7 mouse cellular contexts compared by ENCODE assay signal in the genomic region with DNA sequence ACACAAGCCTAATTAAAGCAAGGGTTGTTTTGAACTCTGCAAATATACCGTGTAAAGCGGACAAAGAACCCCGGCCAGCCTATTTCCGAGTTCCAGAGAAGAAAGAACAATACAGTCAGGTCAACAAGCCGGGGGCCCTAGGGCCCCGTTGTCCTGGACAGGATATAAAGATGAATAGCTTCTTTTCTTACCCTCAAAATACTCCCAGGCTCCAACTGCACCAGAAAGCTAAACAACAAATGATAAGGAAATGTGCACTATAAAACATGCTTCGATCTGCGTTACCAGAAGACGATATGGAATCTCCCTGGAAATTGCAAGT. TPM values are rescaled to one million over a fixed set of nuclear protein-coding genes. Genes with fewer than 3 reads are reported as not detected.
DNase-seq lines count a peak whose midpoint lies in the region; ATAC-seq and TF ChIP-seq lines count a peak whose summit lies in the region.

No protein-coding gene starts in this region.

- no peaks in the 10 kb centered on the region for H3K27me3 ChIP-seq in hindbrain, embryonic 10.5 days (ENCODE audit: insufficient read depth, poor library complexity, severe bottlenecking)
- H3K27me3 ChIP-seq in limb, embryonic 13.5 days, result no peaks in the 10 kb centered on the region

- peaks cover 8% of the 10 kb centered on the region; the same call in 1 of the 2 replicates for H3K9me3 ChIP-seq in hindbrain, embryonic 10.5 days
- no peaks in the 10 kb centered on the region for H3K9me3 ChIP-seq in limb, embryonic 13.5 days

- H3K4me2 ChIP-seq in limb, embryonic 13.5 days (replicated peaks), result peak overlapping the region; percentile 45

- peak overlapping the region; percentile 77 for H3K27ac ChIP-seq in hindbrain, embryonic 10.5 days
- H3K27ac ChIP-seq in limb, embryonic 13.5 days, result no peak overlapping the region
- H3K27ac ChIP-seq in olfactory bulb, adult 2 months (ENCODE audit: insufficient read depth, low read depth, low read length), result peak overlapping the region; percentile 32; the same call in 1 of the 2 replicates

- TF ChIP-seq POLR2A in lung, adult 2 months (IDR thresholded peaks at IDR 0.05; ENCODE audit: borderline replicate concordance, extremely low read depth, low read depth, low read length), result no peak
- no peak for TF ChIP-seq POLR2A in olfactory bulb, adult 2 months (IDR thresholded peaks at IDR 0.05; ENCODE audit: insufficient read depth, low read depth, low read length)

- H3K4me3 ChIP-seq in lung, adult 2 months (replicated peaks; ENCODE audit: extremely low read depth, low read depth, low read length), result peak overlapping the region; percentile 87
- peak overlapping the region; percentile 21; the same call in 1 of the 2 replicates for H3K4me3 ChIP-seq in hindbrain, embryonic 10.5 days
- H3K4me3 ChIP-seq in limb, embryonic 13.5 days, result no peak overlapping the region
- peak overlapping the region; percentile 42; the same call in 1 of the 2 replicates for H3K4me3 ChIP-seq in olfactory bulb, adult 2 months (ENCODE audit: insufficient read depth, low read depth, low read length)

- H3K4me1 ChIP-seq in lung, adult 2 months (ENCODE audit: control insufficient read depth, insufficient read depth, low read length), result no peaks in the 10 kb centered on the region; the same call in 1 of the 2 replicates
- peaks cover 13% of the 10 kb centered on the region for H3K4me1 ChIP-seq in hindbrain, embryonic 10.5 days (replicated peaks)
- H3K4me1 ChIP-seq in limb, embryonic 13.5 days, result peaks cover 7% of the 10 kb centered on the region
- H3K4me1 ChIP-seq in olfactory bulb, adult 2 months (ENCODE audit: control insufficient read depth, insufficient read depth, low read length), result peaks cover 4% of the 10 kb centered on the region; the same call in 1 of the 2 replicates

- ATAC-seq in limb, embryonic 13.5 days (ENCODE audit: low FRiP score, low read depth), result no peak

- no peaks in the 10 kb centered on the region for H3K36me3 ChIP-seq in hindbrain, embryonic 10.5 days
- no peaks in the 10 kb centered on the region for H3K36me3 ChIP-seq in limb, embryonic 13.5 days

- 46% methylated on average over 9 of the region's 9 CpGs for WGBS in lung, adult 2 months
- 47% methylated on average over 9 of the region's 9 CpGs for WGBS in hindbrain, embryonic 10.5 days
- 61% methylated on average over 9 of the region's 9 CpGs for WGBS in limb, embryonic 13.5 days
- 28% methylated on average over 9 of the region's 9 CpGs for WGBS in olfactory bulb, adult 2 months

- H3K9ac ChIP-seq in limb, embryonic 13.5 days, result no peak overlapping the region

- TF ChIP-seq CTCF in lung, adult 2 months (IDR thresholded peaks at IDR 0.05; ENCODE audit: insufficient read depth, low read length), result no peak
- no peak for TF ChIP-seq CTCF in olfactory bulb, adult 2 months (IDR thresholded peaks at IDR 0.05; ENCODE audit: insufficient read depth, low read depth, low read length)

- DNase-seq in lung, adult 2 months, result no peak
- DNase-seq in lung, postnatal 10 days, result no peak
- no peak for DNase-seq in hindbrain, embryonic 10.5 days (ENCODE audit: low spot score)
- DNase-seq in layer of hippocampus, adult 9-10 months (ENCODE audit: low spot score), result no peak
- DNase-seq in B cell, adult 2 months, result no peak

RNA-seq across cellular contexts. Expression of a gene that starts 21.3 kb away (rescaled TPM):
- not detected in 2 replicates for polyA plus RNA-seq in lung, adult 2 months (2012; rRNA removed)
- polyA plus RNA-seq in hindbrain, embryonic 10.5 days (2016; fragmentation: Nextera tagmentation; extraction: Ambion mirVana), result not detected in 2 replicates
- 0.36 TPM in 1 of 2 replicates, not detected in the other for polyA plus RNA-seq in limb, embryonic 13.5 days (2015; fragmentation: Nextera tagmentation; extraction: Ambion mirVana)
- not detected in 2 replicates for polyA plus RNA-seq in olfactory bulb, adult 2 months (2012; ENCODE audit: insufficient read depth, insufficient read length, low replicate concordance, missing spikeins)

RNA-seq across cellular contexts. Expression of a gene that starts 35.6 kb away (rescaled TPM):
- 40.6 and 40.9 TPM in 2 replicates for polyA plus RNA-seq in lung, adult 2 months (2012; rRNA removed)
- 7.8 and 11.1 TPM in 2 replicates for polyA plus RNA-seq in hindbrain, embryonic 10.5 days (2016; fragmentation: Nextera tagmentation; extraction: Ambion mirVana)
- polyA plus RNA-seq in limb, embryonic 13.5 days (2015; fragmentation: Nextera tagmentation; extraction: Ambion mirVana), result 12.3 and 14.3 TPM in 2 replicates
- polyA plus RNA-seq in olfactory bulb, adult 2 months (2012; ENCODE audit: insufficient read depth, insufficient read length, low replicate concordance, missing spikeins), result not detected in 2 replicates

RNA-seq across cellular contexts. Expression of a gene that starts 46.0 kb away (rescaled TPM):
- polyA plus RNA-seq in lung, adult 2 months (2012; rRNA removed), result 3.7 and 5.2 TPM in 2 replicates
- polyA plus RNA-seq in hindbrain, embryonic 10.5 days (2016; fragmentation: Nextera tagmentation; extraction: Ambion mirVana), result 9.0 and 10.6 TPM in 2 replicates
- polyA plus RNA-seq in limb, embryonic 13.5 days (2015; fragmentation: Nextera tagmentation; extraction: Ambion mirVana), result 10.5 and 12.3 TPM in 2 replicates
- polyA plus RNA-seq in olfactory bulb, adult 2 months (2012; ENCODE audit: insufficient read depth, insufficient read length, low replicate concordance, missing spikeins), result not detected in 2 replicates

RNA-seq across cellular contexts. Expression of a gene that starts 46.1 kb away (rescaled TPM):
- 2.6 and 5.5 TPM in 2 replicates for polyA plus RNA-seq in lung, adult 2 months (2012; rRNA removed)
- 17.4 and 19.0 TPM in 2 replicates for polyA plus RNA-seq in hindbrain, embryonic 10.5 days (2016; fragmentation: Nextera tagmentation; extraction: Ambion mirVana)
- polyA plus RNA-seq in limb, embryonic 13.5 days (2015; fragmentation: Nextera tagmentation; extraction: Ambion mirVana), result 17.0 and 18.6 TPM in 2 replicates
- not detected in 2 replicates for polyA plus RNA-seq in olfactory bulb, adult 2 months (2012; ENCODE audit: insufficient read depth, insufficient read length, low replicate concordance, missing spikeins)
